Mouse (Mus musculus) CD4-positive naive resting alpha-beta T cell, adult 76 days (primary cell): ENCODE data around the gene Loxl1. TPM values are rescaled to one million over a fixed set of nuclear protein-coding genes. Genes with fewer than 3 reads are reported as not detected.

Experiments used
- total RNA-seq: library from RNA; stranded (reverse); gene quantifications from one replicate; pipeline ENCODE4 v1.2.4, GENCODE M21; 2023

Loxl1 gene
- not detected for total RNA-seq

DNA sequence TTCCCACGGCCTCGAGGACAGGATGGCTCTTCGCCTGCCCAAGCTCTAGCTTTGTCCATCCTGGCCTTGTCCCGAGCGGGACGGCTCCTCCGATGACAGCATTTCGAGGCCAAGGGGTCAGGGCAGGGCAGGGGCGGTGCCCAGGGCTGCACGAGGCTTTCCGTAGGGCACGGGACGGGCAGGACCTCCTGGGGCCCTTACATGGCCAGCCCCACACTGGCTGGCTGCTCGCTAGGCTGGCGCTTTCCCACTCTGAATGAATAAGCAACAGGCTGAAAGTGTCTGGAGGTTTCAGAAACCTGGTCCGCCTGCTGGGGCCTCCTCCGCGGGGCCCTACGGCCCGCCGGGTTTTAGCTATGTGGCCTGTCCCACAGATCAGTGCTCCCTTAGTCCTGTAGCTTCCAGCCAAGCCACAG is at the start of gene Loxl1:
TSS of gene Loxl1 (minus strand) at position 243 of the 416 bp plus-strand sequence.

DNA sequence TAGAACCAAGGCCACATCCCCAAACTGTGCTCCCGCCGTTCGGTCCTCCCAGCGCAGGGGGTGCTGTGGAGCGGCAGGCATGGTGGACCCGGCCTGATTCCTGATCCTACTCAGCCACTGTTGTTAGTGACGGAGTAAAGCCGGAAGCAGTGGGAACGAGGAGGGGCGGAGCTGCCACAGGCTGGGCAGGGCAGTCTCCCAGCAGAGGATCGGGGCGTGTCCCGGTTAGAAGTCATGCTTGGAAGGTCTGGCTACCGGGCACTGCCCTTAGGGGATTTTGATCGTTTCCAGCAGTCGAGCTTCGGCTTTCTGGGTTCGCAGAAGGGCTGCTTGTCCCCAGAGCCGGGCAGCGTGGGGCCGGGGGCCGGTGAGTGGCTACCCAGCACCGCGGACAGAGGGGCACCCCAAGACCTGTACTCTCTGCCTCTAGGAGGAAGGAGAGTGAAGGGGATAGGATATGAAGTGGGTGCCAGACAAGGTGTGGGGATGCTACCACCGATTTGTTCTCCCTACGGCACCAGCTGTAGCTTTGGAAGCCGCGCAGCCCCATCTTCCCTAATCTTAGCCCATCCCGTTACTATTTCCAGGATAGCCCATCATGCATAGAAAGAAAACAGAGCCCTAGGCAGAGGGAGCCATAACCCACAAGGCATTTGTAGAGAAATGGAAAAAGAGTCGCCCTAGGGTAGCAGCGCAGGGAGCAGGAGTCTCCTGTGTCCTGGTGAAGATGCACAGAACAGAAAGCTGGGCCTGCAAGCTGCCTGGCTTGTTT is 59.8 kb downstream of the Loxl1 start, which contains the start of gene Stoml1:
TSS of gene Stoml1 (plus strand) at position 132 of the 772 bp plus-strand sequence.

DNA sequence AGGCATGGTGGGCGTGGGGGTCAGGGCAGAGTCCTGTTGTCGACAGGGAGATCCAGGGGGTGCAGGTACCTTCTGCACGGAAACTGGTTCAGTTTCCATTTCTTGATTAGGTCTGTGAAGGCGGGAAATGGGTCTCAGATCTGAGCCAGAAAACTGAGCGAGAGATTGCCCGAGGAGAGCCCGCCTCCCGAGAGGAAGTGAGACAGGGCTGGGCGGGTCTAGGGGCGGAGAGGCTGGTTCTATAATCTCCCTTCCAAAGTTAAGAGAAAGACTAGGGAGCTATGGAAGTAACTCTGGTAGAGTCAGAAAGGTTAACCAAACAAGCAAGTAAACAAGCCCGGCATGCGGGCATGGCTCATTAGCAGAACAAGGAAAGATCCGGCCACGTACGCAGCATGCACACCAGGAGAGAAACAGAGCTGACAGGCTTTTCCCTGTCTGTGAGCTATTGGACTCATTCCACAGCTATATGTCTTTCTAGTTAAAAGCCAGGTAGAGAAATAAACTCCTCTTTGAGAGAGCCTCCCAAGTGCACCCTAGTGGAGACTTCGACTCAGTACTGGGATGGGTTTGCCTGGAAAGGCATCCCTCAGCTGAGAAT is 63.3 kb downstream of the Loxl1 start, which contains the start of gene Pml:
TSS of gene Pml (minus strand) at position 195 of the 601 bp plus-strand sequence.

Other genes with a start within 250 kb of the Loxl1 start
- gene Stra6, start 249.4 kb downstream of the Loxl1 start, total RNA-seq, result 0.21 TPM
- not detected for gene Ccdc33, start 194.4 kb downstream of the Loxl1 start, total RNA-seq
- gene Islr, start 108.9 kb downstream of the Loxl1 start, total RNA-seq, result not detected
- 3.1 TPM for gene Islr2, start 108.9 kb downstream of the Loxl1 start, total RNA-seq
- 87.8 TPM for gene Pml, start 63.4 kb downstream of the Loxl1 start, total RNA-seq
- 23.8 TPM for gene Stoml1, start 60.0 kb downstream of the Loxl1 start, total RNA-seq
- gene Tbc1d21, start 57.3 kb upstream of the Loxl1 start, total RNA-seq, result not detected
- not detected for gene Insyn1, start 175.4 kb upstream of the Loxl1 start, total RNA-seq
- gene Cd276, start 242.3 kb upstream of the Loxl1 start, total RNA-seq, result 0.23 TPM